Mouse (Mus musculus): ENCODE results near the gene Olfr374.
A peak's percentile ranks its signal among the peaks of the same experiment; 100 is the strongest.
"Not testable (repeated sequence)": the region's sequence is repeated elsewhere in the genome, so short reads cannot be mapped to it uniquely, and the experiment has no call there.

Gene Olfr374

GRCm38 (mm10) chr8:72106740-72107139 lies at the start of gene Olfr374:
Olfr374 (plus strand) TSS chr8:72107040.
- no peak for DNase-seq (ENCODE audit: inconsistent ontology term)

- not testable (repeated sequence) for DNase-seq (ENCODE audit: inconsistent ontology term)
These were observed 49.2 kb upstream of the Olfr374 start for GRCm38 (mm10) chr8:72057643-72058042.

- DNase-seq (ENCODE audit: inconsistent ontology term) = not testable (repeated sequence)
These were observed 39.9 kb upstream of the Olfr374 start for GRCm38 (mm10) chr8:72066819-72067399.

GRCm38 (mm10) chr8:72082877-72083276 lies 24.0 kb upstream of the Olfr374 start, which contains the start of gene Olfr373:
Olfr373 (plus strand) TSS chr8:72083177.
- DNase-seq (ENCODE audit: inconsistent ontology term) = not testable (repeated sequence)

GRCm38 (mm10) chr8:72084744-72085143 lies 22.1 kb upstream of the Olfr374 start:
- DNase-seq (ENCODE audit: inconsistent ontology term) = no peak

- not testable (repeated sequence) for DNase-seq (ENCODE audit: inconsistent ontology term)
These were observed 19.2 kb upstream of the Olfr374 start for GRCm38 (mm10) chr8:72087611-72088010.

- not testable (repeated sequence) for DNase-seq (ENCODE audit: inconsistent ontology term)
These were observed 10.1 kb upstream of the Olfr374 start for GRCm38 (mm10) chr8:72096721-72097120.

- peak; percentile 1 for DNase-seq (ENCODE audit: inconsistent ontology term)
These were observed 7.3 kb upstream of the Olfr374 start for GRCm38 (mm10) chr8:72099377-72100103.

GRCm38 (mm10) chr8:72105165-72105564 lies 1.7 kb upstream of the Olfr374 start:
- DNase-seq (ENCODE audit: inconsistent ontology term) = no peak

- DNase-seq (ENCODE audit: inconsistent ontology term) = no peak
These were observed 4.0 kb downstream of the Olfr374 start for GRCm38 (mm10) chr8:72110876-72111275.

- no peak for DNase-seq (ENCODE audit: inconsistent ontology term)
These were observed 5.6 kb downstream of the Olfr374 start for GRCm38 (mm10) chr8:72112486-72112885.

- DNase-seq (ENCODE audit: inconsistent ontology term) = no peak
These were observed 8.4 kb downstream of the Olfr374 start for GRCm38 (mm10) chr8:72115202-72115601.

- no peak for DNase-seq (ENCODE audit: inconsistent ontology term)
These were observed 11.8 kb downstream of the Olfr374 start for GRCm38 (mm10) chr8:72118616-72119015.

GRCm38 (mm10) chr8:72121486-72121885 lies 14.6 kb downstream of the Olfr374 start:
- DNase-seq (ENCODE audit: inconsistent ontology term) = not testable (repeated sequence)

- no peak for DNase-seq (ENCODE audit: inconsistent ontology term)
These were observed 15.2 kb downstream of the Olfr374 start for GRCm38 (mm10) chr8:72121997-72122396.

- DNase-seq (ENCODE audit: inconsistent ontology term) = no peak
These were observed 21.0 kb downstream of the Olfr374 start for GRCm38 (mm10) chr8:72127834-72128233.

GRCm38 (mm10) chr8:72131251-72131650 lies 24.4 kb downstream of the Olfr374 start:
- no peak for DNase-seq (ENCODE audit: inconsistent ontology term)

GRCm38 (mm10) chr8:72131901-72132300 lies 25.1 kb downstream of the Olfr374 start:
- DNase-seq (ENCODE audit: inconsistent ontology term) = no peak

- DNase-seq (ENCODE audit: inconsistent ontology term) = no peak
These were observed 25.6 kb downstream of the Olfr374 start for GRCm38 (mm10) chr8:72132417-72132816.

- DNase-seq (ENCODE audit: inconsistent ontology term) = no peak
These were observed 26.1 kb downstream of the Olfr374 start for GRCm38 (mm10) chr8:72132891-72133290.

- no peak for DNase-seq (ENCODE audit: inconsistent ontology term)
These were observed 26.7 kb downstream of the Olfr374 start for GRCm38 (mm10) chr8:72133507-72133906.

- DNase-seq (ENCODE audit: inconsistent ontology term) = peak; percentile 92
These were observed 28.1 kb downstream of the Olfr374 start, which contains the start of gene Tpm4 for GRCm38 (mm10) chr8:72134756-72135445. Tpm4 (plus strand) TSS chr8:72134975.
